In the genomic region with DNA sequence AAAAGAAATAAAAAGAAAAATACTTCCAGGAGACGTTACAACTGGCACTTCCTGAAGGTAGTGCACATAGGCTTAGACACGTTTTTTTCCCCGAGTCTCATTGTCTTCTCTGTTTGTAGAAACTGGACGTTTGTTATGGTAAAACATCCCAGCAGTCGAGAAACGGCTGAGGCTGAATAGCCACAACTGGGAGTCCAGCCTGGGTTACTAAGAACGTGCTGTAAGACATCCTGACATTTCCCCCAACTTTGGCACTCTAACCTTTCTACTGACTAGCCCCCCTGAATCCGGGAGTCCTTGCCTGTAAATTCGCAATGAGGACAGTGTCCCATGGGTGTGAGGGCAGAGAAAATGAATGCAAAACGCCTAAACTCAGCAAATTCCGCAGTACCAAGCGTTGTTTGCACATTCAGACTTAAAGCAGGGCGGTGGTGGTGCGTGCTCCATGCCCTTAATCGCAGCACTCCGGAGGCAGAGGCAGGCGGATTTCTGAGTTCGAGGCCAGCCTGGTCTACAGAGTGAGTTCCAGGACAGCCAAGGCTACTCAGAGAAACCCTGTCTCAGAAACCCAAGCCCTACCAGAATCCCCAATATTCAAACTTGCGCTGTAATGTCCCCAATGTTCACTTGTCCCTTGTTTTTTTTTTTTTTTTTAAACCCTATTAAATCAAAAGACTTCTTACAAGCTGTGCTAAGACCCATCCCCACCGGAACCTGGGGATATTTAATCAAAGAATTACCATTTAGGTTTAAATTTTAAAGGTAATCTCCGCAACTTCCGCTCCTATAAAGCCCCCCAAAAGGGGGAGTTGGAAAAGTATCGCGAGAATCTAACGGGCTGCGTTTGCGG, we compare ENCODE assay signal across 8 mouse cellular contexts. TPM values are rescaled to one million over a fixed set of nuclear protein-coding genes. Genes with fewer than 3 reads are reported as not detected.
DNase-seq lines count a peak whose midpoint lies in the region; ATAC-seq and TF ChIP-seq lines count a peak whose summit lies in the region.

No protein-coding gene starts in this region.

- ATAC-seq in liver, embryonic 14.5 days (ENCODE audit: insufficient read depth): peak; percentile 20; the same call in 1 of the 2 replicates
- peak; percentile 83; the same call in 1 of the 2 replicates for ATAC-seq in neural tube, embryonic 11.5 days (ENCODE audit: insufficient read depth, low FRiP score, low TSS enrichment)

- intact Hi-C loops in left cerebral cortex, adult 2 months (cut with DNase I): loop anchor here (1.0 to 5.0 kb wide), 2 partner anchors 9 to 175 kb away; partner anchors contain the start of genes Med1 and Rpl19

- H3K4me1 ChIP-seq in liver, embryonic 14.5 days (replicated peaks; ENCODE audit: control insufficient read depth in 2 of 2, insufficient read depth in 2 of 2, low read length in 1 of 2): peaks cover 3 to 7% of the 10 kb centered on the region in 2 experiments
- H3K4me1 ChIP-seq in neural tube, embryonic 11.5 days (ENCODE audit: control insufficient read depth, insufficient read depth, low read length): no peaks in the 10 kb centered on the region; the same call in 1 of the 2 replicates

- TF ChIP-seq CTCF in left cerebral cortex, adult 2 months (IDR thresholded peaks at IDR 0.05): no peak
- no peak for TF ChIP-seq CTCF in liver, embryonic 14.5 days (IDR thresholded peaks at IDR 0.05; ENCODE audit: low read depth)

- no peak for TF ChIP-seq EP300 in liver, embryonic 14.5 days (IDR thresholded peaks at IDR 0.05; ENCODE audit: low read depth)

- DNase-seq in left cerebral cortex, adult 2 months (ENCODE audit: extremely low spot score in 1 of 2, low spot score in 2 of 2): peak in 1 of 2 experiments; percentile 12
- DNase-seq in left cerebral cortex, adult 11 months (ENCODE audit: low spot score): no peak
- DNase-seq in cerebellum, adult 8-10 months: peak; percentile 30
- peak; percentile 29 to 53 for DNase-seq in heart, adult 18-20 months
- DNase-seq in kidney, adult 18-20 months: peak; percentile 47
- DNase-seq in liver, embryonic 14.5 days (ENCODE audit: low read depth in 3 of 3, low spot score in 3 of 3): no peak
- DNase-seq in neural tube, embryonic 11.5 days (ENCODE audit: low spot score): peak; percentile 39
- peak; percentile 48 for DNase-seq in thymus, postnatal 14 days

- no peaks in the 10 kb centered on the region for H3K9me3 ChIP-seq in liver, embryonic 14.5 days (ENCODE audit: control insufficient read depth, low read length)
- H3K9me3 ChIP-seq in neural tube, embryonic 11.5 days (ENCODE audit: control insufficient read depth, low read length): no peaks in the 10 kb centered on the region

- H3K27me3 ChIP-seq in liver, embryonic 14.5 days (ENCODE audit: control insufficient read depth, insufficient read depth, low read length): no peaks in the 10 kb centered on the region
- no peaks in the 10 kb centered on the region for H3K27me3 ChIP-seq in neural tube, embryonic 11.5 days (ENCODE audit: control insufficient read depth, insufficient read depth, low read length)

- H3K27ac ChIP-seq in left cerebral cortex, adult 2 months: peak overlapping the region; percentile 98
- peak overlapping the region; percentile 90 for H3K27ac ChIP-seq in liver, embryonic 14.5 days
- peak overlapping the region; percentile 100; the same call in 1 of the 2 replicates for H3K27ac ChIP-seq in neural tube, embryonic 11.5 days (ENCODE audit: low read depth, low read length)

- peak overlapping the region; percentile 68 for H3K4me3 ChIP-seq in left cerebral cortex, adult 2 months
- peak overlapping the region; percentile 79 to 88 for H3K4me3 ChIP-seq in liver, embryonic 14.5 days (ENCODE audit: insufficient read depth in 1 of 2, low read depth in 2 of 2, low read length in 2 of 2)
- H3K4me3 ChIP-seq in neural tube, embryonic 11.5 days (ENCODE audit: low read depth, low read length): peak overlapping the region; percentile 90

- H3K4me2 ChIP-seq in liver, embryonic 14.5 days (ENCODE audit: low read depth): peak overlapping the region; percentile 71
- peak overlapping the region; percentile 69 for H3K4me2 ChIP-seq in neural tube, embryonic 11.5 days (ENCODE audit: low read depth)

- 1% methylated on average over 27 of the region's 27 CpGs for WGBS in liver, embryonic 14.5 days (ENCODE audit: insufficient replicate concordance)
- 3% methylated on average over 27 of the region's 27 CpGs for WGBS in neural tube, embryonic 11.5 days

- H3K36me3 ChIP-seq in liver, embryonic 14.5 days (replicated peaks; ENCODE audit: control insufficient read depth, insufficient read depth, low read depth): no peaks in the 10 kb centered on the region
- H3K36me3 ChIP-seq in neural tube, embryonic 11.5 days (ENCODE audit: control insufficient read depth, insufficient read depth, low read length): no peaks in the 10 kb centered on the region; the same call in 1 of the 2 replicates

- peak overlapping the region; percentile 97 for H3K9ac ChIP-seq in liver, embryonic 14.5 days (replicated peaks)
- peak overlapping the region; percentile 81 for H3K9ac ChIP-seq in neural tube, embryonic 11.5 days (ENCODE audit: low read length)

RNA-seq across cellular contexts. Expression of gene Cdk12, which starts 0.8 kb away (rescaled TPM):
- 10 to 100 TPM; 40.0 to 40.3 TPM for total RNA-seq in left cerebral cortex, adult 2 months (2021)
- total RNA-seq in heart, adult 18-20 months (2021): 10 to 100 TPM; 18.2 to 22.1 TPM
- 8.2 and 9.8 TPM in 2 replicates for polyA plus RNA-seq in liver, embryonic 14.5 days (2012; rRNA removed)
- polyA plus RNA-seq in liver, embryonic 14.5 days (2014; fragmentation: Nextera tagmentation; extraction: Ambion mirVana): 4.7 and 5.5 TPM in 2 replicates
- polyA plus RNA-seq in neural tube, embryonic 11.5 days (2014; fragmentation: Nextera tagmentation; extraction: Ambion mirVana): 13.1 TPM in 2 replicates

RNA-seq across cellular contexts. Expression of gene Med1, which starts 8.9 kb away (rescaled TPM):
- total RNA-seq in left cerebral cortex, adult 2 months (2021): 10 to 100 TPM; 54.9 to 55.1 TPM
- 10 to 100 TPM; 37.3 to 39.0 TPM for total RNA-seq in heart, adult 18-20 months (2021)
- 7.1 and 8.7 TPM in 2 replicates for polyA plus RNA-seq in liver, embryonic 14.5 days (2012; rRNA removed)
- 19.7 and 22.7 TPM in 2 replicates for polyA plus RNA-seq in liver, embryonic 14.5 days (2014; fragmentation: Nextera tagmentation; extraction: Ambion mirVana)
- 74.6 and 75.3 TPM in 2 replicates for polyA plus RNA-seq in neural tube, embryonic 11.5 days (2014; fragmentation: Nextera tagmentation; extraction: Ambion mirVana)

RNA-seq across cellular contexts. Expression of gene Fbxl20, which starts 51.8 kb away (rescaled TPM):
- total RNA-seq in left cerebral cortex, adult 2 months (2021): 10 to 100 TPM; 33.2 to 33.6 TPM
- 10 to 100 TPM; 19.1 to 22.2 TPM for total RNA-seq in heart, adult 18-20 months (2021)
- polyA plus RNA-seq in liver, embryonic 14.5 days (2012; rRNA removed): 2.0 and 2.3 TPM in 2 replicates
- 3.4 and 5.9 TPM in 2 replicates for polyA plus RNA-seq in liver, embryonic 14.5 days (2014; fragmentation: Nextera tagmentation; extraction: Ambion mirVana)
- polyA plus RNA-seq in neural tube, embryonic 11.5 days (2014; fragmentation: Nextera tagmentation; extraction: Ambion mirVana): 24.1 and 26.8 TPM in 2 replicates

Comparison
In these comparisons a context has a peak if more than half of its experiments do, and no peak if none do; other contexts are left out.
1. DNase-seq: peak in cerebellum, adult 8-10 months (single experiment), heart, adult 18-20 months (2 of 2), kidney, adult 18-20 months (single experiment), neural tube, embryonic 11.5 days (single experiment) and thymus, postnatal 14 days (single experiment); none in left cerebral cortex, adult 11 months (single experiment) and liver, embryonic 14.5 days (0 of 3).
2. Peak in every context shown above with its lines, with median percentiles within 50 percentile points of each other: H3K27ac ChIP-seq and H3K4me3 ChIP-seq.